Mouse (Mus musculus): ENCODE measurements around the gene Ddx18. TPM values are rescaled to one million over a fixed set of nuclear protein-coding genes. Genes with fewer than 3 reads are reported as not detected.

Ddx18 gene
- total and polyA plus RNA-seq, 3 experiments = 62.8 to 198 (median 69.7) TPM

DNA sequence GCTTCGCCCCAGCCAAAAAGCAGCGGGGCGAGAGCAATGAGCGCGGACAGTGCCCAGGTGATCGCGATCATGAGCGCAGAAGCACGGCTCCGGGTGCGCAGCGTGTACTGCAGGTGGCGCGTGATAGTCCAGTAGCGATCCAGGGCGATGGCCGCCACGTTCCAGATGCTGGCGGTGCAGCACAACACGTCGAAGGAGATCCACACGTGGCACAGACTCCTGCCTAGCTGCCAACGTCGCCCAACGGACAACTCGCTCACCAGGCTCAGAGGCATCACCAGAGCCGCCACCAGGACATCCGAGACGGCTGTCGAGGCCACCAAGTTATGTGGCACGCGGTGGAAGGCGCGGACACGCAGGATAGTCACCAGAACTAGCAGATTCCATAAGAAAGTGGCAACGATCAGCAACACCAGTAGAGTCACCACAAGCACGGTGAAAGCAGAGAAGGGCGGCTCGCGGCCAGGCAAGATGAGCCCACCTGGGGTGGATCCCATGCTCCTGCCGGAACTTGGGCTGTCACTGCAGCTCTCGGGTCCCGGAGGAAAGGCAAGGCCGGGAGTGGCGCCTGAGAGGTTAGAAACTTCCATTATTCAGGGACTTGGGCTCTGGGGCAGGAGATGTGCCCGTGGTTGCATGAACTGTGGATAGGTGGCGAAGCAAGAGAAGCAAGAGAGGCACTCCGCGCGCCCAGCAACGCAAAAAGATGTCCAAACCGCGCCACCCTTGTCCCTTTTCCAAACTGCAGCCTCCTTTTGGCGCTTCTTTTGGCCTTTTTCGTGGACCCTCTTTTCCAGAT, 40.0 kb downstream of the Ddx18 start:
- no peaks in the 10 kb centered on the region for H3K27me3 ChIP-seq (replicated peaks)
- no peak overlapping the region for H3K27ac ChIP-seq (ENCODE audit: insufficient read depth, low read depth)
- H3K79me2 ChIP-seq (replicated peaks; ENCODE audit: control insufficient read depth, extremely low read depth, insufficient read depth, poor library complexity, severe bottlenecking) = no peaks in the 10 kb centered on the region
- no peaks in the 10 kb centered on the region for H3K4me1 ChIP-seq (ENCODE audit: control insufficient read depth in 1 of 2, insufficient read depth in 2 of 2)
- no peaks in the 10 kb centered on the region for H3K36me3 ChIP-seq (replicated peaks in 1 of 2; ENCODE audit: control insufficient read depth in 1 of 2, insufficient read depth in 1 of 2, low read length in 1 of 2)
- in situ Hi-C loops (cut with MboI; ENCODE audit: low pct_ligation_motif_present, low pct_unique_long_range_greater_than_20kb, low sequenced_read_pairs) = no loop called here
- no peak for DNase-seq (ENCODE audit: extremely low read depth)
- H3K9me3 ChIP-seq (replicated peaks; ENCODE audit: low read length) = no peaks in the 10 kb centered on the region
- dilution Hi-C loops (cut with MboI; ENCODE audit: extremely low pct_ligation_motif_present, extremely low pct_unique_long_range_greater_than_20kb, low sequenced_read_pairs) = no loop called here
- no peak overlapping the region for H3K4me3 ChIP-seq (replicated peaks in 1 of 3; ENCODE audit: low read depth in 2 of 3, low read length in 2 of 3, poor library complexity in 1 of 3)
- H3K9ac ChIP-seq (ENCODE audit: insufficient read depth, low read depth) = no peak overlapping the region
- H3K4me2 ChIP-seq (ENCODE audit: insufficient read depth, low read depth, poor library complexity, severe bottlenecking) = no peak overlapping the region
- TF ChIP-seq MXI1 (IDR thresholded peaks at IDR 0.05; ENCODE audit: low read depth, low read length) (no peak), POLR2A (IDR thresholded peaks at IDR 0.05; ENCODE audit: low read depth, low read length) (no peak), ELF1 (IDR thresholded peaks at IDR 0.05; ENCODE audit: low read depth, low read length) (no peak), MEF2A (IDR thresholded peaks at IDR 0.05; ENCODE audit: borderline replicate concordance, low read depth, low read length) (no peak), SMC3 (IDR thresholded peaks at IDR 0.05; ENCODE audit: low read depth, low read length) (no peak), USF1 (IDR thresholded peaks at IDR 0.05; ENCODE audit: low read depth, low read length) (no peak), E2F4 (IDR thresholded peaks at IDR 0.05; ENCODE audit: insufficient replicate concordance, low read depth, low read length) (no peak), MAX (IDR thresholded peaks at IDR 0.05; ENCODE audit: low read length) (no peak), MAFK (IDR thresholded peaks at IDR 0.05; ENCODE audit: insufficient replicate concordance, low read length) (no peak), SIN3A (IDR thresholded peaks at IDR 0.05; ENCODE audit: low read length) (no peak), MAZ (IDR thresholded peaks at IDR 0.05; ENCODE audit: low read depth, low read length) (no peak), GABPA (IDR thresholded peaks at IDR 0.05; ENCODE audit: insufficient replicate concordance, low read depth, low read length) (no peak)

DNA sequence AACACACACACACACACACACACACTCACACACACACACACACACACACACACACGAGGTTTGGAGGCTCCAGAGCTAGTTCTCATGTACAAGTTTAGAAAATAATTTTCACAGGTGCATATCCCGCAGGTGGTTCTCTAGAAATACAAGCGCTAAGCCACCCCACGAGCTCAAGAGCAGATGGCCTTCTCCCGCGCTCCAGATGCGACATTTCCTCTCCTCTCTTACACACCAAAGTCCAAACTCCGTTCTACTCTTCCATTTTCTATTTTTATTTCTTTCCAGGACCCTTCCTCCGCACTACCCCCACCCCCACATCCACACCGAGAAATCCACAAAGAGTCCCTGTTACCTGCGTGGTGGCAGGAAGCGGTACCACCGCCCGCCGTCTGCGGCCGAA, 40.7 kb downstream of the Ddx18 start:
- no peaks in the 10 kb centered on the region for H3K4me1 ChIP-seq (ENCODE audit: control insufficient read depth in 1 of 2, insufficient read depth in 2 of 2)
- no peak for DNase-seq (ENCODE audit: extremely low read depth)
- TF ChIP-seq MYC (IDR thresholded peaks at IDR 0.05; ENCODE audit: low read depth, low read length) (no peak), JUN (IDR thresholded peaks at IDR 0.05; ENCODE audit: insufficient read depth, low read depth, low read length) (no peak), BHLHE40 (IDR thresholded peaks at IDR 0.05; ENCODE audit: low read depth, low read length) (no peak), RAD21 (IDR thresholded peaks at IDR 0.05; ENCODE audit: low read depth, low read length) (no peak), NRF1 (IDR thresholded peaks at IDR 0.05; ENCODE audit: low read depth, low read length) (no peak), GABPA (IDR thresholded peaks at IDR 0.05; ENCODE audit: insufficient replicate concordance, low read depth, low read length) (no peak)
- no peaks in the 10 kb centered on the region for H3K36me3 ChIP-seq (replicated peaks in 1 of 2; ENCODE audit: control insufficient read depth in 1 of 2, insufficient read depth in 1 of 2, low read length in 1 of 2)
- in situ Hi-C loops (cut with MboI; ENCODE audit: low pct_ligation_motif_present, low pct_unique_long_range_greater_than_20kb, low sequenced_read_pairs) (no loop called here), dilution Hi-C loops (cut with MboI; ENCODE audit: extremely low pct_ligation_motif_present, extremely low pct_unique_long_range_greater_than_20kb, low sequenced_read_pairs) (no loop called here)
- H3K9ac ChIP-seq (ENCODE audit: insufficient read depth, low read depth) = no peak overlapping the region
- H3K4me2 ChIP-seq (ENCODE audit: insufficient read depth, low read depth, poor library complexity, severe bottlenecking) = no peak overlapping the region
- H3K27ac ChIP-seq (ENCODE audit: insufficient read depth, low read depth) = no peak overlapping the region
- H3K9me3 ChIP-seq (replicated peaks; ENCODE audit: low read length) = no peaks in the 10 kb centered on the region
- no peaks in the 10 kb centered on the region for H3K27me3 ChIP-seq (replicated peaks)
- H3K4me3 ChIP-seq (replicated peaks in 1 of 3; ENCODE audit: low read depth in 2 of 3, low read length in 2 of 3, poor library complexity in 1 of 3) = no peak overlapping the region
- no peaks in the 10 kb centered on the region for H3K79me2 ChIP-seq (replicated peaks; ENCODE audit: control insufficient read depth, extremely low read depth, insufficient read depth, poor library complexity, severe bottlenecking)

Measured in CH12.LX (cell line).